Mouse (Mus musculus) c-Kit-positive CD71-positive TER-119-negative erythroid progenitor cells, embryonic 14.5 days (primary cell): Measurements from ENCODE around the gene Olfr94.
"Not testable (repeated sequence)": the region's sequence is repeated elsewhere in the genome, so short reads cannot be mapped to it uniquely, and the experiment has no call there.

Experiments
- DNase-seq: peaks from one replicate; pipeline ENCODE4 v3.0.0-alpha.2; 2013; ENCODE audit warnings: low read depth

The Olfr94 gene

GRCm38 (mm10) chr17:37200894-37201293, at the start of gene Olfr94:
TSS of gene Olfr94 (minus strand) at chr17:37200994.
- DNase-seq = no peak

GRCm38 (mm10) chr17:37250544-37250943, 49.8 kb upstream of the Olfr94 start:
- DNase-seq = no peak

- no peak for DNase-seq
These were observed 48.7 kb upstream of the Olfr94 start for GRCm38 (mm10) chr17:37249460-37249859.

GRCm38 (mm10) chr17:37246715-37247114, 45.9 kb upstream of the Olfr94 start:
- no peak for DNase-seq

- DNase-seq = no peak
These were observed 41.4 kb upstream of the Olfr94 start for GRCm38 (mm10) chr17:37242198-37242597.

GRCm38 (mm10) chr17:37237230-37237629, 36.4 kb upstream of the Olfr94 start, which contains the start of gene Olfr97:
TSS of gene Olfr97 (minus strand) at chr17:37237330.
- not testable (repeated sequence) for DNase-seq

- no peak for DNase-seq
These were observed 21.1 kb upstream of the Olfr94 start for GRCm38 (mm10) chr17:37221879-37222278.

GRCm38 (mm10) chr17:37219846-37220245, 19.1 kb upstream of the Olfr94 start, which contains the start of gene Olfr96:
TSS of gene Olfr96 (plus strand) at chr17:37220146.
- DNase-seq = no peak

GRCm38 (mm10) chr17:37218486-37218885, 17.7 kb upstream of the Olfr94 start:
- no peak for DNase-seq

GRCm38 (mm10) chr17:37213018-37213417, 12.2 kb upstream of the Olfr94 start, which contains the start of gene Olfr95:
TSS of gene Olfr95 (minus strand) at chr17:37213118.
- no peak for DNase-seq

- DNase-seq = no peak
These were observed 10.3 kb upstream of the Olfr94 start for GRCm38 (mm10) chr17:37210884-37211768.

- no peak for DNase-seq
These were observed 3.1 kb upstream of the Olfr94 start for GRCm38 (mm10) chr17:37203917-37204236.

GRCm38 (mm10) chr17:37203206-37203916, 2.6 kb upstream of the Olfr94 start:
- peak; percentile 41 for DNase-seq

- no peak for DNase-seq
These were observed 3.7 kb downstream of the Olfr94 start for GRCm38 (mm10) chr17:37196845-37197724.

- DNase-seq = no peak
These were observed 6.0 kb downstream of the Olfr94 start for GRCm38 (mm10) chr17:37194782-37195181.

- DNase-seq = no peak
These were observed 7.1 kb downstream of the Olfr94 start, which contains the start of gene Ubd for GRCm38 (mm10) chr17:37193656-37194055. TSS of gene Ubd (plus strand) at chr17:37193892.

GRCm38 (mm10) chr17:37193032-37193431, 7.8 kb downstream of the Olfr94 start:
- no peak for DNase-seq

GRCm38 (mm10) chr17:37190711-37191110, 10.1 kb downstream of the Olfr94 start:
- no peak for DNase-seq

- DNase-seq = no peak
These were observed 15.3 kb downstream of the Olfr94 start for GRCm38 (mm10) chr17:37185474-37185873.

- DNase-seq = no peak
These were observed 39.4 kb downstream of the Olfr94 start, which contains the start of gene Olfr93 for GRCm38 (mm10) chr17:37161394-37161793. TSS of gene Olfr93 (minus strand) at chr17:37161494.
